ENCODE assay signal across 11 mouse cellular contexts in the genomic region with DNA sequence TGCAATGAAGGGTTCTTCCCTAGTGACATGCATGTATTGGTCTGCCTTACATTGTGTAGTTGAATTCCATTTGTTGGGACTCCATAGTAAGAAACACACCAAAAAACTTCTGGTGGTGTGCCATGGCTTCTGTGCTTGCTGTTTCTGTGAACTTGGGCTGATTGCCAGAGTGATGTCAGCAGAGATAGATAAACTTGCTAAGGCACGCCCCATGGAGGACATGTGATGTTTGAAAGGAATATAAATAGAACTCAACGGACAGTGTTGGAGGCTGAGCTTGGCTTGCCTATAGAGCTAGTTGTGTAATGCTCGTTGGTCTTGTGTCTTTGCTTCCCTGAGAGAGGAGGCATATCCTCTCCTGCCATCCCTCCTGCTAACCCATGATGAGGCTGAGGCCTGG. TPM values are rescaled to one million over a fixed set of nuclear protein-coding genes. Genes with fewer than 3 reads are reported as not detected.
"Had no signal": no experiment of that assay in that cellular context is flagged by ENCODE, and none has a peak within 500 bp of the region (broad histone marks: within the 10 kb centered on the region; RNA-seq: fewer than 3 reads in every experiment).

No protein-coding gene starts in this region.

- H3K9ac ChIP-seq: intestine, embryonic 15.5 days; limb, embryonic 15.5 days; midbrain, embryonic 13.5 days had no signal

- H3K9me3 ChIP-seq: intestine, embryonic 15.5 days; limb, embryonic 15.5 days; midbrain, embryonic 13.5 days had no signal

- DNase-seq: kidney, adult 8-10 months; kidney, postnatal 36 days; layer of hippocampus, adult 9-11 months; layer of hippocampus, postnatal 36 days; right cerebral cortex, postnatal 14 days; thymus, postnatal 36 days had no signal

- H3K4me3 ChIP-seq: intestine, embryonic 15.5 days; limb, embryonic 15.5 days; midbrain, embryonic 13.5 days had no signal

- H3K27me3 ChIP-seq: intestine, embryonic 15.5 days; limb, embryonic 15.5 days; midbrain, embryonic 13.5 days had no signal

- H3K27ac ChIP-seq: intestine, embryonic 15.5 days; kidney, postnatal 0 days; limb, embryonic 15.5 days; midbrain, embryonic 13.5 days had no signal

- H3K36me3 ChIP-seq: intestine, embryonic 15.5 days; limb, embryonic 15.5 days; midbrain, embryonic 13.5 days had no signal

- H3K4me1 ChIP-seq: intestine, embryonic 15.5 days; limb, embryonic 15.5 days; midbrain, embryonic 13.5 days had no signal

- H3K4me2 ChIP-seq: intestine, embryonic 15.5 days; limb, embryonic 15.5 days; midbrain, embryonic 13.5 days had no signal

- ATAC-seq: intestine, embryonic 15.5 days; midbrain, embryonic 13.5 days had no signal

RNA-seq across cellular contexts. Expression of a gene that starts 10.7 kb away (rescaled TPM):
- total RNA-seq: megakaryocyte progenitor cell, adult 5-6 weeks had no signal
